Mouse (Mus musculus) naive thymus-derived CD4-positive, alpha-beta T cell, adult 5 months (primary cell): ENCODE measurements around the gene Olfr1358. TPM values are rescaled to one million over a fixed set of nuclear protein-coding genes. Genes with fewer than 3 reads are reported as not detected.

ENCODE experiments used
- polyA plus RNA-seq: library from polyadenylated mRNA; unstranded; fragments of 100-300 nt; shearing (Covaris generic); gene quantifications from one replicate; pipeline ENCODE4 v1.2.1, GENCODE M21; 2017

Olfr1358 gene
- polyA plus RNA-seq: not detected

GRCm38 (mm10) chr10:78517128-78517527, at the start of gene Olfr1358:
Gene Olfr1358, plus strand, starts transcription at chr10:78517428.

Other genes starting within 250 kb of the Olfr1358 start
- 126 TPM for gene Agpat3, start 164.9 kb upstream of the Olfr1358 start, polyA plus RNA-seq
- 357 TPM for gene Rrp1, start 104.4 kb upstream of the Olfr1358 start, polyA plus RNA-seq
- 64.8 TPM for gene Cstb, start 91.8 kb upstream of the Olfr1358 start, polyA plus RNA-seq
- 16.5 TPM for gene Pdxk, start 52.5 kb upstream of the Olfr1358 start, polyA plus RNA-seq
- gene Ilvbl, start 56.9 kb downstream of the Olfr1358 start, polyA plus RNA-seq: 63.5 TPM
- 0.31 TPM for gene Syde1, start 74.5 kb downstream of the Olfr1358 start, polyA plus RNA-seq
- gene Olfr1357, start 100.6 kb downstream of the Olfr1358 start, polyA plus RNA-seq: not detected
- gene Casp14, start 200.9 kb downstream of the Olfr1358 start, polyA plus RNA-seq: not detected
- not detected for gene Ccdc105, start 235.6 kb downstream of the Olfr1358 start, polyA plus RNA-seq